Mouse (Mus musculus) ovary, adult 18-20 months (tissue): Measurements from ENCODE around the gene Mark4.

Experiments
- DNase-seq: peaks from one replicate; pipeline ENCODE4 v3.0.0; 2022; ENCODE audit warnings: low spot score, mixed read lengths

Mark4 gene

DNA sequence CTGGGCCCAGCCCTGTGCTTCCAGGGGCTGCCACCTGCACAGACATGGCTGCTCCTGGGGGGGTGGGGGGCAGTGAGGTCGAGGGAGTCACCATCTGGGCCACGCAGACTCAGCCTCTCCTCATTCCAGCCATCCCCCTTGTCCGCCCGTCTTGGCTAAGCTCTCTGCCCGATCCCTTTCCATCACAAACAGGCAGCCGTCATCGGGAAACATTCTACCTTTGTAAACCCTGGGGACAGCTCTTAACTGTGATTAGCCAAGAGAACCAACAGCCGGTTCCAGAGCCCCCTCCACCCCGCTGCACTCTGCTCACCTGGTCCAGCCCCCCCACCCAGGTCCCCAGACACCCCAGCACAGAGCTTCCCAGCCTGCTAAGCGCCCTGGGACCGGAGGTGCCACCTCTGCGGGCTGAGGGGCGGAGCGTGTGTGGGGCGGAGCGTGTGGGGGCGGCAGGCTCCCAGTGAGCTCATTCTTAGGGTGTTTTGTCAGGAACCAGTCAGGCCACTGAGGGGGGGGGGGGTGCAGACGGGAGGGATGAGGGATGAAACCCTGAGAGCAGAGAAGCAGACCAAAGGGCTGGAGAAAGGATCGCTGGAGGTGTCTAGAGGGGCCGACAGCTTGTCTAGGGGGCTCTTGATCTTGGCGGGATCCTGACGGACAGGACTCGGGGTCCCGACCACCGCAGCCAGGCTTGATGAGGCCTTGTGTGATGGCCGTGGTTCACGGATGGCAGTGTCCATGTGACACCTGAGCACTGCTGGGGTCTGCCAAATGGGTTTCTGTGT is 58.9 kb downstream of the Mark4 start:
- DNase-seq, result no peak

- no peak for DNase-seq
These were observed 64.1 kb downstream of the Mark4 start for GRCm38 (mm10) chr7:19394484-19394883.

DNA sequence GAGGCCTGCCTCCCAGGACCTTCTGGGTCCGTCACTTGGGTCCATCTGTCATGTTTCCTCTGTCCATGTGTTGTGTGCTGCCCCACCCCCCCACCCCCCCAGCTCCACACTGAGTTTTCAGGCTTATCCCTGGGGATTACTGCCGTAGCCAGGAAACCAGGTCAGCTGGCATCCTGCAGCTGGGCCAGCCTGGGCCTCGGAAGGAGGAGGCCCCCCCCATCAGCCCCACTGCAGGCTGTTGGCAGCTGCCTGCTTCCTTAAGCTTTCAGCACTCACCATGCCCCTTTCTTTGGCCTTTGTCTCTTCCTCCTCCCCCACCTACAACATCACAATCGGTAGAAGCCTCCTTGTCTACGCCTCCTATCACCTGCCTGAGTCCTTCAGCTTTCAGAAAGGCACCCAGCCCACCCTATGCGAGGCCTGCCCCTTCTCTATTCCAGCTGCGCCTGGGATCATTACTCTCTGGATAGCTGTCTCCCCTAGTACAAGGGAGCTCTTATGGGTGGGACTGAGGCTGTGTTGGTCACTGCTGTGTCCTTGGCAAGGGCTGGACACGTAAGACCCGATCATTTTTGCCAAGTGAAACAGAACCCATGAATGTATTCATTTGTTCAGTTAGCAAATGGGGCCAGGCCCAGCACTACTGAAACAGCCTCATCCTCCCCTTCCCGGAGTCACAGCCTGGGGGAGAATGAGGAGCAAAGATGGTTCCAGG is 69.8 kb downstream of the Mark4 start:
- DNase-seq, result no peak

DNA sequence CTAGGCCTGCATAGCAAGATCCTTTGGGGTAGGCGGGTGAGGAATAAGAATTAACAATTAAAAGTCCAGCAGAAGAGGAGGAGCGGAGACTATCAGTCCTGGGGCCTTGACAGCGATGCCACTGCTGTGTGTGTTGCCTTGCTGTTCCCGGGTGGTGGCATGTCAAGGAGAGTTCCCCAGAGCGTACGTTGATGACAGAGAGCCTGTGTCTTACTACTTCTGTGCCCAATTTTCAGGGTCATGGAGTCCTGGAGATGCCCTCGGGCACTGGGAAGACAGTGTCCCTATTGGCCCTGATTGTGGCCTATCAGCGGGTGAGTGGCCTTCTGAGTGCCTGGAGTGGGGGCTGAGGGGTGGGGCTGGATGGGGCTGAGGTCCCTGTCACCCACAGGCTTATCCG is 74.9 kb downstream of the Mark4 start:
- DNase-seq, result no peak

- DNase-seq, result no peak
These were observed 76.5 kb downstream of the Mark4 start for GRCm38 (mm10) chr7:19382166-19382541.

- peak; percentile 97 for DNase-seq
These were observed 77.0 kb downstream of the Mark4 start, which contains the start of gene Ercc2 for GRCm38 (mm10) chr7:19381377-19382165. Gene Ercc2 (plus strand): TSS chr7:19382010.

DNA sequence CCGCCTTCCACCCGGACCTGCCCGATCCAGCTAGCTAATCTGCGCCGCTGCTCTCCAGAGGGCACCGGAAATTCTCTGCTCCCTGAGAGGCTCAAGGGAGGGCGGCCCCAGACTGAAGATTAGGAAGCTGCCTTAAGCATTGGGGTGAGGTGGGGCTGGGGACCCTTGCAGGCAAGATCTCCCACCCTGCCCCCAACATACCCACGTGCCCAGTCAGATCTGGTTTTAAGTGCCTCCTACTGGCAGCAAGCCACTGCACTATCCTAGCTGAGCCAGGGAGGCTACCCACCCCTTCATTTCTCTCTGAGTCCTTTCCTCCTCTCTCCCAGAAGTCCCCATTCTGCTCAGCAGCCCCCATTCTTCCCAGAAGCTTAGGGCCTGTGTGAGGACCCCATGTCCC is 80.6 kb downstream of the Mark4 start:
- no peak for DNase-seq

GRCm38 (mm10) chr7:19376019-19376418 is 82.6 kb downstream of the Mark4 start:
- no peak for DNase-seq

DNA sequence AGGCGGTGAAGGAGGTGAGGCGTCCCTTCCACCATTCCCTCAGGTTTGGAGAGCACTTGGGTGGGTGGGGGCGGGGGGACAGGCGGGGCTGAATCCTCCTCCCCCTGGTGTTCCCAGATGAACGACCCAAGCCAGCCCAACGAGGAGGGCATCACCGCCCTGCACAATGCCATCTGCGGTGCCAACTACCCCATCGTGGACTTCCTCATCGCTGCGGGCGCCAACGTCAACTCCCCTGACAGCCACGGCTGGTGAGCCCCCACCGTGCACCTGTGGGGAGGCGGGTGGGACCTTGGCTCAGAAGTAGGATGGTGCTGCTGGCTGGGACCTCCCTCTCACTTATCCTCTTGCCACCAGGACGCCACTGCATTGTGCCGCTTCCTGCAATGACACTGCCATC is 83.3 kb downstream of the Mark4 start:
- DNase-seq, result no peak
